Mouse (Mus musculus): ENCODE data around the gene Hyal3. TPM values are rescaled to one million over a fixed set of nuclear protein-coding genes. Genes with fewer than 3 reads are reported as not detected.

Hyal3 gene
- polyA plus RNA-seq, 1 experiment from 2014 or later: 0.54 TPM

- H3K9ac ChIP-seq (ENCODE audit: low read length): no peak overlapping the region
- H3K27ac ChIP-seq (ENCODE audit: low read length): no peak overlapping the region
- peaks cover 9% of the 10 kb centered on the region for H3K36me3 ChIP-seq (ENCODE audit: control insufficient read depth, insufficient read depth)
- no peaks in the 10 kb centered on the region for H3K9me3 ChIP-seq (replicated peaks; ENCODE audit: control insufficient read depth, low read length)
- H3K27me3 ChIP-seq (ENCODE audit: control insufficient read depth, insufficient read depth, low read length): peaks cover 8% of the 10 kb centered on the region
- peaks cover 31% of the 10 kb centered on the region for H3K4me1 ChIP-seq (ENCODE audit: control insufficient read depth, insufficient read depth, low read length)
- H3K4me2 ChIP-seq (ENCODE audit: low read depth, low read length): no peak overlapping the region
- no peak for ATAC-seq (replicated peaks; ENCODE audit: extremely low read depth, insufficient read depth, low FRiP score)
- WGBS: 77% methylated on average over 5 of the region's 5 CpGs
- no peak overlapping the region for H3K4me3 ChIP-seq (ENCODE audit: low read length)
Measured at GRCm38 (mm10) chr9:107547957-107548356, 32.7 kb upstream of the Hyal3 start.

GRCm38 (mm10) chr9:107548820-107549219, 31.8 kb upstream of the Hyal3 start:
- ATAC-seq (replicated peaks; ENCODE audit: extremely low read depth, insufficient read depth, low FRiP score): no peak
- Histone ChIP-seq H3K4me3 (ENCODE audit: low read length) (no peak overlapping the region), H3K27ac (ENCODE audit: low read length) (no peak overlapping the region), H3K4me1 (ENCODE audit: control insufficient read depth, insufficient read depth, low read length) (peaks cover 31% of the 10 kb centered on the region), H3K36me3 (ENCODE audit: control insufficient read depth, insufficient read depth) (peaks cover 9% of the 10 kb centered on the region), H3K9ac (ENCODE audit: low read length) (no peak overlapping the region), H3K4me2 (ENCODE audit: low read depth, low read length) (no peak overlapping the region), H3K9me3 (replicated peaks; ENCODE audit: control insufficient read depth, low read length) (no peaks in the 10 kb centered on the region), H3K27me3 (ENCODE audit: control insufficient read depth, insufficient read depth, low read length) (peaks cover 8% of the 10 kb centered on the region)
- WGBS: 88% methylated on average over 10 of the region's 10 CpGs

- H3K4me3 ChIP-seq (ENCODE audit: low read length): no peak overlapping the region
- peaks cover 3% of the 10 kb centered on the region for H3K36me3 ChIP-seq (ENCODE audit: control insufficient read depth, insufficient read depth)
- H3K27ac ChIP-seq (ENCODE audit: low read length): no peak overlapping the region
- H3K27me3 ChIP-seq (ENCODE audit: control insufficient read depth, insufficient read depth, low read length): peaks cover 8% of the 10 kb centered on the region
- WGBS: 79% methylated on average over 20 of the region's 20 CpGs
- H3K4me2 ChIP-seq (ENCODE audit: low read depth, low read length): no peak overlapping the region
- no peaks in the 10 kb centered on the region for H3K9me3 ChIP-seq (replicated peaks; ENCODE audit: control insufficient read depth, low read length)
- ATAC-seq (replicated peaks; ENCODE audit: extremely low read depth, insufficient read depth, low FRiP score): no peak
- H3K4me1 ChIP-seq (ENCODE audit: control insufficient read depth, insufficient read depth, low read length): peaks cover 31% of the 10 kb centered on the region
- no peak overlapping the region for H3K9ac ChIP-seq (ENCODE audit: low read length)
Measured at GRCm38 (mm10) chr9:107549297-107550074, 31.1 kb upstream of the Hyal3 start.

GRCm38 (mm10) chr9:107550491-107551116, 30.0 kb upstream of the Hyal3 start:
- Histone ChIP-seq H3K9ac (ENCODE audit: low read length) (peak overlapping the region; percentile 71), H3K27ac (ENCODE audit: low read length) (0 out of 2 replicates have a peak overlapping the region, but pooled peaks have one; percentile 1), H3K4me2 (ENCODE audit: low read depth, low read length) (peak overlapping the region; percentile 91), H3K27me3 (ENCODE audit: control insufficient read depth, insufficient read depth, low read length) (peaks cover 8% of the 10 kb centered on the region), H3K9me3 (replicated peaks; ENCODE audit: control insufficient read depth, low read length) (no peaks in the 10 kb centered on the region), H3K36me3 (ENCODE audit: control insufficient read depth, insufficient read depth) (no peaks in the 10 kb centered on the region), H3K4me1 (ENCODE audit: control insufficient read depth, insufficient read depth, low read length) (peaks cover 32% of the 10 kb centered on the region), H3K4me3 (ENCODE audit: low read length) (peak overlapping the region; percentile 51)
- ATAC-seq (replicated peaks; ENCODE audit: extremely low read depth, insufficient read depth, low FRiP score): no peak
- WGBS: 46% methylated on average over 23 of the region's 23 CpGs

- no peaks in the 10 kb centered on the region for H3K9me3 ChIP-seq (replicated peaks; ENCODE audit: control insufficient read depth, low read length)
- no peaks in the 10 kb centered on the region for H3K36me3 ChIP-seq (ENCODE audit: control insufficient read depth, insufficient read depth)
- peaks cover 36% of the 10 kb centered on the region for H3K4me1 ChIP-seq (ENCODE audit: control insufficient read depth, insufficient read depth, low read length)
- peak within 1 kb of the TSS; percentile 51 for H3K4me3 ChIP-seq (ENCODE audit: low read length)
- peak within 1 kb of the TSS; percentile 71 for H3K9ac ChIP-seq (ENCODE audit: low read length)
- H3K27me3 ChIP-seq (ENCODE audit: control insufficient read depth, insufficient read depth, low read length): peaks cover 8% of the 10 kb centered on the region
- H3K4me2 ChIP-seq (ENCODE audit: low read depth, low read length): peak within 1 kb of the TSS; percentile 91
- WGBS: 1% methylated on average over 63 of the region's 63 CpGs
- peak within 1 kb of the TSS; percentile 15 for H3K27ac ChIP-seq (ENCODE audit: low read length)
- peak; percentile 10; the same call in 1 of the 2 replicates for ATAC-seq (replicated peaks; ENCODE audit: extremely low read depth, insufficient read depth, low FRiP score)
Measured at GRCm38 (mm10) chr9:107551117-107551889, 29.3 kb upstream of the Hyal3 start, which contains the start of gene Rassf1. Rassf1 (plus strand) TSS chr9:107551555.

GRCm38 (mm10) chr9:107551890-107552355, 28.7 kb upstream of the Hyal3 start:
- 26% methylated on average over 8 of the region's 8 CpGs for WGBS
- Histone ChIP-seq H3K9me3 (replicated peaks; ENCODE audit: control insufficient read depth, low read length) (no peaks in the 10 kb centered on the region), H3K4me1 (ENCODE audit: control insufficient read depth, insufficient read depth, low read length) (peaks cover 35% of the 10 kb centered on the region), H3K36me3 (ENCODE audit: control insufficient read depth, insufficient read depth) (no peaks in the 10 kb centered on the region), H3K4me2 (ENCODE audit: low read depth, low read length) (peak overlapping the region; percentile 91), H3K27ac (ENCODE audit: low read length) (peak overlapping the region; percentile 15), H3K4me3 (ENCODE audit: low read length) (peak overlapping the region; percentile 51), H3K9ac (ENCODE audit: low read length) (peak overlapping the region; percentile 71), H3K27me3 (ENCODE audit: control insufficient read depth, insufficient read depth, low read length) (peaks cover 8% of the 10 kb centered on the region)
- ATAC-seq (replicated peaks; ENCODE audit: extremely low read depth, insufficient read depth, low FRiP score): no peak

GRCm38 (mm10) chr9:107552690-107553393, 27.8 kb upstream of the Hyal3 start:
- Histone ChIP-seq H3K27ac (ENCODE audit: low read length) (no peak overlapping the region), H3K9me3 (replicated peaks; ENCODE audit: control insufficient read depth, low read length) (no peaks in the 10 kb centered on the region), H3K4me3 (ENCODE audit: low read length) (no peak overlapping the region), H3K36me3 (ENCODE audit: control insufficient read depth, insufficient read depth) (peaks cover 7% of the 10 kb centered on the region), H3K27me3 (ENCODE audit: control insufficient read depth, insufficient read depth, low read length) (peaks cover 8% of the 10 kb centered on the region), H3K9ac (ENCODE audit: low read length) (no peak overlapping the region), H3K4me1 (ENCODE audit: control insufficient read depth, insufficient read depth, low read length) (peaks cover 29% of the 10 kb centered on the region), H3K4me2 (ENCODE audit: low read depth, low read length) (peak overlapping the region; percentile 91)
- 81% methylated on average over 5 of the region's 5 CpGs for WGBS
- ATAC-seq (replicated peaks; ENCODE audit: extremely low read depth, insufficient read depth, low FRiP score): no peak

- Histone ChIP-seq H3K9me3 (replicated peaks; ENCODE audit: control insufficient read depth, low read length) (no peaks in the 10 kb centered on the region), H3K4me2 (ENCODE audit: low read depth, low read length) (peak overlapping the region; percentile 91), H3K4me1 (ENCODE audit: control insufficient read depth, insufficient read depth, low read length) (peaks cover 29% of the 10 kb centered on the region), H3K27me3 (ENCODE audit: control insufficient read depth, insufficient read depth, low read length) (peaks cover 8% of the 10 kb centered on the region), H3K36me3 (ENCODE audit: control insufficient read depth, insufficient read depth) (peaks cover 16% of the 10 kb centered on the region), H3K27ac (ENCODE audit: low read length) (peak overlapping the region; percentile 83), H3K9ac (ENCODE audit: low read length) (peak overlapping the region; percentile 76), H3K4me3 (ENCODE audit: low read length) (peak overlapping the region; percentile 70)
- ATAC-seq (replicated peaks; ENCODE audit: extremely low read depth, insufficient read depth, low FRiP score): peak; percentile 32
- WGBS: 7% methylated on average over 37 of the region's 37 CpGs
Measured at GRCm38 (mm10) chr9:107553541-107554318, 26.9 kb upstream of the Hyal3 start.

Measured in heart, embryonic 16.5 days (tissue).